Mouse (Mus musculus): ENCODE measurements around the gene Hbq1a.

The Hbq1a gene

DNA sequence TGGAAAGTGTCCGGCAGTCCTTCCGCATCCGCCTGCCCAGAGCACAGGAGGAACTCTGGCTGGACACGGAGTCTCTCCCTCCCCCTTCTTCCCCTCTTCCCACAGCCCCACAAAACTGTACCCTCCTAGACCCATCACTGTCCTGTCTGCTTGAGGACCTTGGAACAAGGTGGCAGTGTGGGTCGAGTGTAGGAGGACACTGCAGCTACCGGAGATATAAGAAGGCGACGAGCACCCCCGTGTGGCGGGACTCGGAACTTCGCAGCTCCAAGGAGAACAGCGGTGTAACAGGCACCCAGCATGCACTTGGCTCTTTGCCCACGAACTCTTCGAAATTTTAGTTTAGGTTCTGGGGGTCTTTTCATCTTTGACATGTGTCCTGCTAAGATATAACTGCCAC, 24.7 kb downstream of the Hbq1a start:
- DNase-seq (ENCODE audit: low read depth): peak; percentile 66

- DNase-seq (ENCODE audit: low read depth): no peak
Measured at GRCm38 (mm10) chr11:32331075-32331474, 31.2 kb downstream of the Hbq1a start.

DNA sequence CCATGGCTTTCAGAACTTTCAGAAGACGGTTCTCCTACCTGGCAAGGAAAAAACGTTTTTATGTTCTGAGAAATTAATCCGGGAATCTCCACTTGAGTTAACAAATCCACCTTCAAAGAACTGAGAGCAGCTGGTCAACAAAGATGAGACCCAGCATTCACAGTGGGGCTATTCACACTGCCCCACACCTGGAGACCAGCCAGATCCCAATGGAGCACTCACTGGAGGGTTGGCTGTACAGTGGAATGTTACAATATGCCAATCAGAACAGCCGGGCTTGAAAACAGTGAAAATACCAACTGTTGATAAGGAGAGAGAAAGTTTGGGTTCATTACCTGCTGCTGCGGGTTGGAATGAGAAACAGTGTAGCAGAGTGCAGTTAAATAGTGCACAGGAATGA, 32.0 kb downstream of the Hbq1a start:
- no peak for DNase-seq (ENCODE audit: low read depth)

DNA sequence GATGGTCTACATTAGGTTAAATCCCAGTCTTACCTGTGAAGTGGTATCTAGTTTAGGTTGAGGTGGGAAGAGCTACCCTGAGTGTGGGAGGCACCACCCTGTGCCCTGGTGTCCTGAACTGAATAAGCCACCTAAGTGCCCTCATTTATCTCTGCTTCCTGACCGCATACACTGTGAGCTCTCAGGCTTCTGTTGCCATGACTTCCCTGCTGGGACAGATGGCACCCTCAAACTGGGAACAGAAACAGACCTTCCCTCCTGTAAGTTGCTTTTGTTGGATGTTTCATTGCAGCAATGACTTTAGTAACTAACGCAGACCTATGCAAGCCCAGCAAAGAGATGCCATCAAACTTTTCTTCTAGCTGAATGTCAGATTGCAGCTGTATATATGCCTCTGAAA, 33.4 kb downstream of the Hbq1a start:
- no peak for DNase-seq (ENCODE audit: low read depth)

DNA sequence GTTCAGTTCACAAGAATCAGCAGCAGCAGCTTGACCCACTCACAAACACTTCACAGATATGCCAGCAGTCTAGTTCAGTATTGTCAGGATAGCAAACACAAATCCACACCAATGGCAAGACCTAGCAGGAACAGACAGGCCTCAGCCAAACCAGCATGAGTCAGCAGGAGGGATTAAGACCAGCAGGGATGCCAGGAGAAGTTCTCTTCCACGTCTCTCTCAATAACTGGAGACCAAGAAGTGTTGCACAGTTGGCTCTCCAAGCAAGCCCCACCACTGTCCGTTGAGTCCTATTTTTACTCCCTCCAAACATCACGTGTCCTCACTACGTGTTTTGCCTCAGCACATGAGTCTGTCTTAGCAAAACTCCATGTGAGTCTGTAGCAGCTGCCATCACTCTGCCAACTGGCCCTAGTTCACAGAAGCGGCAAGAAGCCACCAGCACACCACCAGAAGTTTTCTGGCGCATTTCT, 36.6 kb downstream of the Hbq1a start:
- no peak for DNase-seq (ENCODE audit: low read depth)

DNA sequence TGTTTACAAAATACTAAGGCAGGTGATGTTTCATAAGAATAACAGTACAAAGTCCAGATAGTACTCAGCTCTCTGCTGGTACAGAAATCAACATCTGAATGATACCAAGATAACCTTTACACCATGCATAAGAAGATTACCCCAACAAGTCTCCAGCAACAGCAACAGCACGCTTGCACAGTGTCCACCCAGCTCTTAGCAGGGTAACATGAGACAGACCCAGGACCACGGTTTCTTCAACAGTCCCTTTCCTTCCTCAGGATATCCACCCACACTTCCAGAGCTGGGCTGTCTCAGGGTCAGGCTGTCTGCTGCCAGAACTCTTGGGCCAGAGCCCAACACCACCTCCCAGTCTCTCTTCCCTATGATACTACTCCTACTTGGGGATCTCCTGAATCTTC, 39.3 kb downstream of the Hbq1a start:
- DNase-seq (ENCODE audit: low read depth): no peak

DNA sequence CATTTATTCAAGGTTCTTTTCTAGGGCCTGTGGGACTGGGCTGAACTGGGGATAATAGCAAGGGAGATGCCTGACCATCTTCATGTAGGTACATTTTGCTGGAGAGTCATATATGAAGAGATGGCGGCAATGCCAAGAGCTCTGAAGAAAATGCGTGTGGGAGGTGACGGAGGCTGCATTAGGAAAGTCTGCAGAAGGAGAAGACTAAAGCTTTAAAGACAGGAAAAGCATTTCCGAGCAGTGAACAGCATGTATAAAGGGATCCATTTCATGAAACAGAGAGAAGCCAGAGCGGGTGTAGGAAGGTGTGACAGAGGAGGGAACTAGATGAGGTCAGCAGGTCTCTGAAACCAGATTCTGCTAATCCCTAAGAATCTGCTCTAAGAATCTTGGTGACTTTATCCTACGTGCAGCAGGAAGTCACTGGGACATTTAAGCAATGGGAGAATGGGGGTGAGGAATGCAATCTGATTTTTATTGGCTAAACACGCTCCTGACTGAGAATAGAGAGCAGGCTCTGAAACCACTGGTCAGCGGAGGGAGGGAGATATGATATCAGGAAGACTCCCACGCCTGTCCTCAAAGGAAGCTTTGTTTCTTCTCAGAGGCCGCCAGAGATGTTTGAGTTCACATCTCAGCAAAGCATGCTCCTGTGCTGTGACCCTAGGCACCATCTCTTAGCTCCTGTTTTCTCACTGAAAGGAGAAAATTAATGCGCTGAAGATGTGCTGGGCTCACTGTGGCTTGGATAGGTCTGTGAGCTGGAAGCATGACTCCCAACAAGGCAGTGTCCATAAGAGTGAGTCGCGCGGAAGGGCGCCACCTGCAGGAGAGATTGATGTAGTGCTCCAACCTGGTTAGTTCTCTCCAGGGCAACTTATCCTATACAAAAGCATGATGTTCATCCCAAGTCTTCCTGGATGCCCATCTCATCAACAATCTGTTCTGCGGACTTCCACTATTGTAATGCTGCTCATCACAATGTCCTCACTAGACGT, 40.9 kb downstream of the Hbq1a start:
- DNase-seq (ENCODE audit: low read depth): peak; percentile 38

- peak; percentile 13 for DNase-seq (ENCODE audit: low read depth)
Measured at GRCm38 (mm10) chr11:32342770-32343191, 42.9 kb downstream of the Hbq1a start.

GRCm38 (mm10) chr11:32343350-32343749, 43.5 kb downstream of the Hbq1a start:
- DNase-seq (ENCODE audit: low read depth): no peak

DNA sequence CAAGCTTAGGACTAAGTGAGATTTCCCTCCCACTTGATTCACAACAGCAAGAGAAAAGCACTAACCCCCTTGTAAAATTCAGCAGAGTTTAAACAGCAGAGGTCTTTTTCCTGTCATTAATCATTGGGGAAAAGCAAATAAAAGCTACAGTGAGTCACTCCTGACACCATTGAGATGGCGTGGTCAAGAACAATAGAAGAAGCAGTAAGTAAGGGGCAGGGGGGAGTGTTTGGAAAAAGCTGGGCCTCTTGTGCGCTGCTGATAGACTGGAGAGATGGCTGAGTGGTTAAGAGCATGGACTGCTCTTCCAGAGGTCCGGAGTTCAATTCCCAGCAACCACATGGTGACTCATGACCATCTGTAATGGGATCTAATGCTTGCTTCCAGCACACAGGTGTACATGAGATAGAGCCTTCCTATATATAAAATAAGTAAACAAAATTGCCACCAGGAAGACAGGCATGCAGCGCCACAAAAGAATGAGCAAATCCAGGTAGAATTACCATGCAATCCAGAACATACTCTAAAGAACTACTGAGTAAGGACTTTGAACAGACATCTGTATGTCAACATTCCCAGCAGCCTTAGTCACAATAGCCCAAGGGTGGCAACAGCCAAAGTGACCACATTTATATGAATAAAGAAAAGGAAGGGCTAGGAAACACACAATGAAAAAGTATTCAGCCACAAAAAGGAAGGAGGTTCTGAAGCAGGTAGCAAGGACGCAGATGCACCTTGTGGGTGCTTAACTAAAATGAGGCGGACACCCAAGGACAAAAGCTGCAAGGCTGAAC, 45.8 kb downstream of the Hbq1a start:
- no peak for DNase-seq (ENCODE audit: low read depth)

DNA sequence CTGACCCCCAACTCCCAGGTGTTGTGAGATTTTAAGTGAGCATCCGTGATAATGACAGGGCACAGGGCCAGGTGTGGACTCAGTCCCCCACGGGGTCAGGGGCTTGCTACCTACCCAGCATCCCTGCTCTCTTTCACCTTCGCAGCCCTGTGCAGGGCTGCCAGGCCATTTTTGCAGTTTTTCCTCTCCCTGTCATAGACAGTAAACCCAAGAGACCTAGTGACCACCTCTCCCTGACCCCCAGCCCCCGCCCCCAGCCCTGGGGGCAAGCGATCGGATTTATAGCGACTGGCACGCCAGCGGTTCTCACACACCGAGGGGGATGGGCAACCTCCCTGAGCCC, 47.4 kb downstream of the Hbq1a start:
- DNase-seq (ENCODE audit: low read depth): no peak

GRCm38 (mm10) chr11:32347607-32348432, 48.0 kb downstream of the Hbq1a start, which contains the start of gene Sh3pxd2b:
Sh3pxd2b (plus strand) TSS chr11:32347820.
- no peak for DNase-seq (ENCODE audit: low read depth)

GRCm38 (mm10) chr11:32348433-32349283, 48.8 kb downstream of the Hbq1a start:
- DNase-seq (ENCODE audit: low read depth): no peak

DNA sequence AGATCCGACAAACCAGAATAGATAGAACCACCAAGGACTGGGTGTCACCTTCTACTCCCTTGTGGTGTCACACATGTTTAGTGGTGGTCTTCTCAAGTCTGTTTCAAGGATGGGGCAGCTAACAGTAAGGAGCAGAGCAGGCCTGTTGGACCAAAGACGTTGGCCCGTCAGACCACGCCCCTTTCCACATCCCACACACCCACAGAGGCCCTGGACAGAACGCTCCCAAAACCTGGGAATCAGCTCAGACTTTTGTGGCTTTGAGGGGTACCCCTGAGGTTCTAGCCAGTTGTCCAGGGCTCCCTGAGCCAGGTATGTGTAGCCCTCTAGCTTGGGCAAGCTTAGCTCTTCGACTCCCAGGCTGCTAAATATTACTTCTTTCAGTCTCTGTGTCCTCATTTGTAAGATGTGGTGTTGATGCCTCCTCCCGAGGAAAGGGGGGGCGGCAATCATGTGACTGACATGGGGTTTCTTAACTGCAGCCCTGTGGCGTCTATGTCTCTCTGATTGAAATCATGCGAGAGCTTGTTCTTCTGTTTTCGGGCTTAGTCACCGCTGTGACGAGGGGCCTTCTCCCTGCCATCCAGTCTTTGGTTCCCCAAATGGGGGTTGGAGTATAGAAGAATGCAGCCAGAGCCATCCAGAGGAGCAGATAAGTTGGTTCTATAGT, 49.5 kb downstream of the Hbq1a start:
- DNase-seq (ENCODE audit: low read depth): no peak

Measured in c-Kit-positive CD71-positive TER-119-negative erythroid progenitor cells, embryonic 14.5 days (primary cell).